Mouse (Mus musculus) T-cell, adult 2 months (primary cell): ENCODE data around the gene Fos.
"Not testable (repeated sequence)": the region's sequence is repeated elsewhere in the genome, so short reads cannot be mapped to it uniquely, and the experiment has no call there.

Experiments used
- DNase-seq: peaks from one replicate; pipeline ENCODE4 v3.0.0; 2022; ENCODE audit warnings: low spot score

The Fos gene

DNA sequence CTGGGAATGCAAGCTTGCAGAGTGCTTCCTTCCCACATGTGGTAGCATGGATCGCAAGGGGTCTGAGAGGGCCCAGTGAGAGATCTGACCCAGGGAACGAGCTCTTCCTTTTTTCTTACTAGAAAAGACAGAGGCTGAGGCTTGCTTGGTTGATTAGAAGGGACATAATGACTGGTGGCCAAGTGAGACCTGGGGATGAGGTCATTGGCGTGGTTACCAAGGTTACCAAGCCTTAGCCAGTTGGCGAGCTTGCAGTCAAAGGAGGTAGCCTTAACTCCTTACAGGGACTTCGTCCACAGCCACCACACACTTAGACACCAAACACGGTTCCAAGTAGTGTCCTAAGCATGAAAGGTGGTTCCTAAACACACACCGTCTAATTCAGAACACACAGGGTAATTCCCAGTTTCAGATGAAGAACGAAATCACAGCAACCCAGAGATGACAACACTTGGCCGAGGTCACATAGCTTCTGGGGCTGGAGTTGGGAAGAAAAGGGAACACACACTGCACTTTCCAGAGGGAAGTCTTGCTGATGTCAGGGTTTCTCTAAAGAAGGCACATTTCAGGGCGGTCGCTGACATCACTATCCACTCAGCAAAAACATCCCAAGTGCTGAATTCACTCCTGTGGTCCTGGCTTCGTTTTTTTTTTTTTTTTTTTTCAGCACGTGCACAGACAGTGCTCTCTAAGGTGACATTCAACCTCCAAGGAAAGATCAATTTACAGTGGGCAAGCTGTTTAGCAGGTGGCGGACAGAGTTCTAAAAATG lies 49.9 kb downstream of the Fos start:
- no peak for DNase-seq

DNA sequence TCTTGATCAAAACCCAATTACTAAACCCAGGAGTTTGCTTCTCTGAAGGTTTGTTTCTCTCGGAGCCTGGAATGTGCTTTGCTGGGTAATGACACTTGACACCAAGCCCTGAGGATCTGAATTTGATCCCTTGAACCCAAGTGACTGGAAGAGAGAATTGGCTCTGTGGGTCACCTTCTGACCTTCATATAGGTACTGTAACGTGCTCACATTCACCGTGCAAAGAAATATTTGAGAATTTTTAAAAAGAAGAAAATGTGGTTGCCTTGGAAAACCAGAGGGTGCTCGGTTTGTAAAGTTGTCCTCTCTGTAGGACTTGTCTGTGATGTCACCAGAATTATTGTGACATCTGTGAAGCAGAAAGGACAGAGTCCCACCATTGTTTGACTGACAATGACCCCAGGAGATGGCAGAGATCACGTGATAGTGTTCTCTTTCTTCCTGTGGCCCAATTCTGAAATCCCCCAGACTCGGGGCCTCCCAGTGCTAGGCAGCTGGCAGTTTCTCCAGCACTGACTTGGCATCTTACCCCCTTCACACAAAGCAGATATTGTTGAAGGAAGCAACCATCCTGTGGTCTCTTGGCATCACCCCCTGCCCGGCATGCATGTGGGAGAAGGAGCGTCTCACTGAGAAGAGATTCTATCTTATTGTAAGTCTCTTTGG lies 50.6 kb downstream of the Fos start:
- no peak for DNase-seq

DNA sequence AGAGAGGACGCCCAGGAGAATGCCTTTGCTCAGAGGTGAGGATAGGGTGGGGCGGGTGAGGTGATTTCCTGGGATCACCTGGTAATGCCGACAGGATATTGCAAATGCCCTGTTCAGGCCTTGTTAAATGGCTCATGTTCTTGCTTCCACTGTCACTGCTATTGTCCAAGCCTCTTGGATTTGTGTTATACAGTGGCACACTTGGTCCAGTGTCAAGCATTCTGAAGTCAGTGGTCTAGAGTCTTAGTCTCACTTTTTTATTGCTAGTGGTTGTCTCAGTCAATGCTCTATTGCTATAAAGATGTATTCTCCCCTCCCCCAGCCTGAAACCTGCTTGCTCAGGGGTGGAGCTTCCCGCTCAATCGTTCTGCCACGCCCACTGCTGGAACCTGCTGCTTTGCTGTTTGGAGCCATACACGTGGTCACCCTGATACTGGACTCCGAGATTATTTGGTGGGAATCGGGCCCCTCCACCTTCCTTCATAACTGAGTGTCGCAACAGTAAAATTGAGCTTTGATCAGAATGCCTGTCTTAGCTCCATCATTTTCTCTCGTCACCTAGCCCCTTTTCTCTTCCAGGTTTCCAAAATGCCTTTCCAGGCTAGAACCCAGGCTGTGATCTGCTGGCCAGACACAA lies 51.3 kb downstream of the Fos start:
- not testable (repeated sequence) for DNase-seq
